Mouse (Mus musculus) ES-E14 (cell line): ENCODE measurements around the gene Rab30. TPM values are rescaled to one million over a fixed set of nuclear protein-coding genes. Genes with fewer than 3 reads are reported as not detected.

Source experiments
- DNase-seq: peaks from one replicate; pipeline ENCODE4 v3.0.0-alpha.2; 2013; ENCODE audit warnings: low read depth, low spot score
- H3K27ac ChIP-seq: 2 replicates; pipeline ENCODE4 v1.5.1; 2012; ENCODE audit warnings: low read depth, mild to moderate bottlenecking, low read length, moderate library complexity, mixed read lengths; ENCODE audit not compliant: poor library complexity, insufficient read depth, severe bottlenecking
- H3K36me3 ChIP-seq: 2 replicates; pipeline ENCODE4 v1.6.1; 2012; ENCODE audit warnings: mild to moderate bottlenecking, low read length, moderate library complexity, mixed read lengths; ENCODE audit not compliant: control insufficient read depth, poor library complexity, insufficient read depth, severe bottlenecking
- H3K4me1 ChIP-seq, 2 experiments: fragments of 150-350 bp in 1 of 2; sonication (generic) in 1 of 2; 2 replicates each; pipeline ENCODE4 v1.6.1; 2012; ENCODE audit warnings: low read length in 2 of 2, mild to moderate bottlenecking in 1 of 2, mixed read lengths in 1 of 2; ENCODE audit not compliant: control insufficient read depth in 2 of 2, insufficient read depth in 2 of 2, poor library complexity in 1 of 2
- H3K4me3 ChIP-seq, 2 experiments: fragments of 150-350 bp in 1 of 2; sonication (generic) in 1 of 2; 2 replicates each; pipeline ENCODE4 v1.5.1; 2012; ENCODE audit warnings: low read length in 2 of 2, low read depth in 1 of 2, mild to moderate bottlenecking in 1 of 2, mixed read lengths in 1 of 2; ENCODE audit not compliant: insufficient read depth in 1 of 2, poor library complexity in 1 of 2, severe bottlenecking in 1 of 2
- H3K9ac ChIP-seq: 2 replicates; pipeline ENCODE4 v1.6.1; 2012; ENCODE audit warnings: low read depth, mild to moderate bottlenecking, low read length, mixed read lengths; ENCODE audit not compliant: poor library complexity, insufficient read depth, severe bottlenecking
- H3K9me3 ChIP-seq: fragments of 150-350 bp; sonication (generic); 2 replicates; pipeline ENCODE4 v1.6.1; 2012; ENCODE audit warnings: low read depth, mild to moderate bottlenecking, low read length; ENCODE audit not compliant: control insufficient read depth, insufficient read depth
- CHD2 ChIP-seq: IDR thresholded peaks from 2 replicates; pipeline ENCODE4 v1.6.1; 2014; ENCODE audit warnings: mild to moderate bottlenecking, low read depth, low read length, inconsistent platforms
- HCFC1 ChIP-seq: IDR thresholded peaks from 2 replicates; pipeline ENCODE4 v1.6.1; 2012; ENCODE audit warnings: low read length, inconsistent platforms, borderline replicate concordance; ENCODE audit not compliant: insufficient read depth
- MAFK ChIP-seq: IDR thresholded peaks from 2 replicates; pipeline ENCODE4 v1.6.1; 2014; ENCODE audit warnings: mild to moderate bottlenecking, low read depth, low read length, inconsistent platforms; ENCODE audit not compliant: insufficient read depth
- ZC3H11A ChIP-seq: IDR thresholded peaks from 2 replicates; pipeline ENCODE4 v1.6.1; 2012; ENCODE audit warnings: low read depth, mild to moderate bottlenecking, inconsistent platforms, low read length, borderline replicate concordance
- ZNF384 ChIP-seq: IDR thresholded peaks from 2 replicates; pipeline ENCODE4 v1.6.1; 2012; ENCODE audit warnings: low read depth, low read length, inconsistent platforms
- in situ Hi-C, 2 experiments: fragments of 600-800 bp; cut with MboI; formaldehyde crosslinking; loops; one replicate each; pipeline ENCODE4 v1.15.1; 2025; ENCODE audit warnings: low sequenced_read_pairs in 2 of 2, inconsistent platforms in 1 of 2; ENCODE audit not compliant: unreplicated experiment in 2 of 2
- total RNA-seq: library from RNA; depleted of rRNA; stranded (reverse); fragments of 300-350 nt; gene quantifications from 2 replicates; pipeline ENCODE4 v1.2.3, GENCODE M21; 2012; rRNA removed

The Rab30 gene
- total RNA-seq, 1 experiment, result 7.4 TPM

DNA sequence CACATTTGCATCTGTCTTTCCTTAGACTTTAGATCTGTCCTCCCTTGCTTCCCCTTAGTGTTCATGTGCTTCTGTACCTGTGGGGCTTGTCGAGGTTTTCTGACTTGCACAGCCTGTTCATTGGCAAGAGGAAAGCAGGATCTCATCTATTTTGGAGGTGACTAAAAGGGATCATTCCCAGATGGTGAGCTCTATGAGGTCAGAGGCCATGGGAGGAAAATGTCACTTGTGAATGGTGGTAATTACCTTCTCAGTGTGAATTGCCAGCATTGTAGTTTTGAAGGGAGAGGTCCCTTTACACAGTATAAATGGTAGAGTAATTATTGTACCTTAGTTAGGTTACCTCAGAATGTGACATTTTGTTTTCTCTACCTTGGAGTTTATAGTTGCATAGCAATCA is 148.8 kb downstream of the Rab30 start:
- in situ Hi-C loops, result no loop called here
- Histone ChIP-seq H3K4me1 (peaks cover 0 to 2% of the 10 kb centered on the region in 2 experiments; a peak in 1 of 4 replicates), H3K27ac (no peak overlapping the region), H3K36me3 (no peaks in the 10 kb centered on the region; the same call in 1 of the 2 replicates), H3K9me3 (no peaks in the 10 kb centered on the region), H3K9ac (no peak overlapping the region), H3K4me3 (no peak overlapping the region)
- no peak for TF ChIP-seq CHD2
- no peak for TF ChIP-seq MAFK
- TF ChIP-seq ZNF384, result no peak
- TF ChIP-seq HCFC1, result no peak
- DNase-seq, result no peak

DNA sequence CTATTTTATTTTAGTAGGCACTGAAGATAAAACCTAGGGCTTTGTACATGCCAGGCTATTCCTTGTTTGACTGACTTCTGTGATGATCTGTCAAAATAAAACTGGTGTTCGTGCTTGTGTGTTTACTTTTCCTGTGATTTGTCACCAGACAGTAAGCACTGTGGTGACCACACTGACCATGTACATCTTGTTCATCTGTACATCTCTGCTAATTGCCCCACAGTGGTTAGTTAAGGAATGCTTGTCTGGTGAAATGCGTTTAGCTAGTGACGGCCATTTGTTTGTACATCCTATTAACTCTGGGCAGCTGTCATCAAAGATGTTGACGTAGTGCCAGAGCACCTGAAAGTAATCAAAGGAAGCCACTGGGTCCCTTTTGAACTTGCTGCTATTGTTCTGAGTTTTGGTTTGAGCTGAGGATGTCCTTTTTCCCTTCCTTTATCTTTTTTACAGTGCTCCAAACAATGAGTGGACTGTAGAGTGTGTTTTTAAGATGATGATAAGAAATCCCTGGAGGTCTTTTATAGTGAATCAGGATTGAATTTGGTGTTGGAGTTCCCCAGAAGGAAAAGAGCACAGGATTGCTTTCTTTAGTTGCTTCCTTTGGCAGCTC is 149.3 kb downstream of the Rab30 start:
- Histone ChIP-seq H3K4me3 (no peak overlapping the region), H3K27ac (no peak overlapping the region), H3K36me3 (no peaks in the 10 kb centered on the region; the same call in 1 of the 2 replicates), H3K9me3 (no peaks in the 10 kb centered on the region), H3K9ac (no peak overlapping the region), H3K4me1 (peaks cover 0 to 2% of the 10 kb centered on the region in 2 experiments; a peak in 1 of 4 replicates)
- no peak for TF ChIP-seq HCFC1
- in situ Hi-C loops, result no loop called here
- DNase-seq, result no peak

DNA sequence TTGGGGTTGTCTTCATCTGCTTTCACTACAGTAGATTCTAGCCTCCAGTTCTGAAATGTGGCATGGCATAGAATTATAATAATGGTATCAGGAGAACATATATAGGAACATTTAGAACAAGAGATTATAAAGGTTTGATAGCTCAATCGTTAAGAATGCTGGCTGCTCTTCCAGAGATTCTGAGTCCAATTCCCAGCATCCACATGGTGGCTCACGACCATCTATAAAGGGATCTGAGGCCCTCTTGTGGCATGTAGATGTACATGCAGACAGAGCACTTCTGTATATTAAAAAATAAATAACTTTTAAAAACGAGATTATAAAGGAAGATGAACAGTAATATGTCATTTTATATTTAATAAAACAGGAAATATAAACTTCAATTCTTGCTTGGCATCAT is 152.1 kb downstream of the Rab30 start:
- Histone ChIP-seq H3K36me3 (no peaks in the 10 kb centered on the region), H3K9ac (no peak overlapping the region), H3K9me3 (no peaks in the 10 kb centered on the region), H3K27ac (no peak overlapping the region), H3K4me1 (no peaks in the 10 kb centered on the region), H3K4me3 (no peak overlapping the region)
- in situ Hi-C loops, result no loop called here
- no peak for DNase-seq
- TF ChIP-seq CHD2 (no peak), MAFK (no peak), ZNF384 (no peak), HCFC1 (no peak), ZC3H11A (no peak)

Other genes starting within 250 kb of the Rab30 start
- gene Ccdc90b, start 180.5 kb upstream of the Rab30 start, total RNA-seq, result 13.8 and 16.9 TPM in 2 replicates
- gene Ankrd42, start 104.5 kb upstream of the Rab30 start, total RNA-seq, result 5.2 and 6.1 TPM in 2 replicates
- gene Pcf11, start 71.7 kb upstream of the Rab30 start, total RNA-seq, result 49.9 TPM in 2 replicates
- 37.8 and 46.3 TPM in 2 replicates for gene Ddias, start 132.6 kb downstream of the Rab30 start, total RNA-seq
- 27.7 and 37.7 TPM in 2 replicates for gene Prcp, start 132.9 kb downstream of the Rab30 start, total RNA-seq